Mouse (Mus musculus) ES-E14 (cell line): ENCODE results near the gene Figla.

Experiments
- CHD2 ChIP-seq: IDR thresholded peaks from 2 replicates; pipeline ENCODE4 v1.6.1; 2014; ENCODE audit warnings: mild to moderate bottlenecking, low read depth, low read length, inconsistent platforms
- HCFC1 ChIP-seq: IDR thresholded peaks from 2 replicates; pipeline ENCODE4 v1.6.1; 2012; ENCODE audit warnings: low read length, inconsistent platforms, borderline replicate concordance; ENCODE audit not compliant: insufficient read depth
- MAFK ChIP-seq: IDR thresholded peaks from 2 replicates; pipeline ENCODE4 v1.6.1; 2014; ENCODE audit warnings: mild to moderate bottlenecking, low read depth, low read length, inconsistent platforms; ENCODE audit not compliant: insufficient read depth

DNA sequence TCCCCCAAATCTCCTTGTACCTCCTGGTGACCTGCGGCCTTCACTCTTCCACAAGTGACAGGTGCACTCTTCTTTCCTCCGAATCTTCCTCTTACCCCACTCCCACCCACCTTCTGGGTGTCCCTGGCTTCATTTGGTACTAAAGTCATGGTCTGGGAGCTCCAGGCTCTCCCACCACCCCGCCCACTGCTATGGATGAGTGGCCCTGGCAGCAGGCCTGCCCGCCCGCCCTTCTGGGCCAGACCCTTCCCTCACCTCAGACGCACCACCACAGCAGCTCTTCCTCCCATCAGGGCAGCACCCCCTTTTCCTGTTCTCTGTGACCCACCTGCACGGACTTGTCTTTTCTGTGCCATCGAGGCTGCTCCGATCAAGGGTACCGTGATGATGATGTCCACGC lies 31.5 kb downstream of the Figla start:
- TF ChIP-seq CHD2 (no peak), HCFC1 (no peak), MAFK (no peak)
